24 mouse cellular contexts compared by ENCODE assay signal in the genomic region with DNA sequence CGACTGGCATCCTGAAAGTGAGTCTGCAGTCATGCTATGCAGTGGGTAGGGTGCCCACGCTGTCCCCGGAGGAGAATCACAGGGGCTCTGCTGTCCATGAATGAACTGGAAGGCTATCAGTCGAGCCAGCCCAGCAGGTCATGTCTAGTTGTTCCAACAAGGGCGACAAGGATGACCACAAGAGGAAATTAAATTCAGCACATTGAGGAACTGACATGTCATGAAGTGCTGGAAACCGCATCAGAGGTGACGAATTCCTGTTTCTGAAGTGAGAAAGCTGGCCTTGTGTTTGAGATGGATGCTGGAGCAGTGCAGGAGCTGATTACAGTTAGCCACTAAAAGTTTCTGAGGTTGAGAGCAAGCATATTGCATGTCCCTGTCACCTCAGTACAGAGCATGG. TPM values are rescaled to one million over a fixed set of nuclear protein-coding genes. Genes with fewer than 3 reads are reported as not detected.
DNase-seq lines count a peak whose midpoint lies in the region; ATAC-seq and TF ChIP-seq lines count a peak whose summit lies in the region.
"Had no signal": no experiment of that assay in that cellular context is flagged by ENCODE, and none has a peak within 500 bp of the region (broad histone marks: within the 10 kb centered on the region; RNA-seq: fewer than 3 reads in every experiment).

No protein-coding gene starts in this region.

- H3K27me3 ChIP-seq in splenic B cell, adult 2 months (ENCODE audit: control insufficient read depth, insufficient read depth, low read length, poor library complexity, severe bottlenecking), result no peaks in the 10 kb centered on the region
- H3K27me3 ChIP-seq: embryonic facial prominence, embryonic 15.5 days; heart, embryonic 12.5 days; neural tube, embryonic 15.5 days had no signal

- TF ChIP-seq POLR2A in lung, adult 2 months (IDR thresholded peaks at IDR 0.05; ENCODE audit: borderline replicate concordance, extremely low read depth, low read depth, low read length), result no peak

- H3K36me3 ChIP-seq in splenic B cell, adult 2 months (ENCODE audit: control insufficient read depth, insufficient read depth, low read length, poor library complexity, severe bottlenecking), result no peaks in the 10 kb centered on the region
- H3K36me3 ChIP-seq: embryonic facial prominence, embryonic 15.5 days; heart, embryonic 12.5 days; neural tube, embryonic 15.5 days had no signal

- DNase-seq in lung, postnatal 25 days (ENCODE audit: low spot score), result peak; percentile 17
- DNase-seq in lung, adult 2 months, result no peak
- DNase-seq in lung, postnatal 4 days, result peak; percentile 8 to 14
- peak; percentile 17 for DNase-seq in splenic B cell, adult 2 months (ENCODE audit: low read depth, low spot score)
- no peak for DNase-seq in thymus, postnatal 4 days
- DNase-seq in thymus, postnatal 14 days, result no peak
- DNase-seq: adrenal gland, adult 2 months; cerebellum, adult 11-12 months; cerebellum, postnatal 25 days; forebrain, postnatal 0 days; heart, postnatal 14 days; kidney, adult 8-10 months; kidney, postnatal 25 days; layer of hippocampus, adult 9-11 months; midbrain, embryonic 14.5 days; thymus, adult 2 months had no signal

- no peaks in the 10 kb centered on the region for H3K4me1 ChIP-seq in lung, adult 2 months (ENCODE audit: control insufficient read depth, insufficient read depth, low read length)
- H3K4me1 ChIP-seq: embryonic facial prominence, embryonic 15.5 days; heart, embryonic 12.5 days; neural tube, embryonic 15.5 days had no signal

- no peak for TF ChIP-seq CTCF in lung, adult 2 months (IDR thresholded peaks at IDR 0.05; ENCODE audit: insufficient read depth, low read length)

- H3K4me3 ChIP-seq in lung, adult 2 months (replicated peaks; ENCODE audit: extremely low read depth, low read depth, low read length), result no peak overlapping the region
- H3K4me3 ChIP-seq: embryonic facial prominence, embryonic 15.5 days; heart, embryonic 12.5 days; neural tube, embryonic 15.5 days had no signal

- WGBS in lung, adult 2 months, result 66% methylated on average over 7 of the region's 7 CpGs

- ATAC-seq in common myeloid progenitor, adult 5-6 weeks (replicated peaks; ENCODE audit: low read depth, poor library complexity, severe bottlenecking), result peak; percentile 83
- ATAC-seq: forebrain, postnatal 0 days had no signal

RNA-seq across cellular contexts. Expression of a gene that starts 1.9 kb away (rescaled TPM):
- 0.68 and 1.2 TPM in 2 replicates for polyA plus RNA-seq in lung, adult 2 months (2012; rRNA removed)
- 1.4 and 2.9 TPM in 2 replicates for total RNA-seq in common myeloid progenitor, adult 5-6 weeks (2017)
- total RNA-seq: gastrocnemius, adult 18-20 months had no signal
- polyA plus RNA-seq: adrenal gland, adult 2 months; embryonic facial prominence, embryonic 15.5 days; hindbrain, embryonic 14.5 days; midbrain, embryonic 14.5 days; neural tube, embryonic 15.5 days had no signal

RNA-seq across cellular contexts. Expression of a gene that starts 16.9 kb away (rescaled TPM):
- polyA plus RNA-seq in lung, adult 2 months (2012; rRNA removed), result 0.74 and 1.3 TPM in 2 replicates
- 2.9 and 4.5 TPM in 2 replicates for total RNA-seq in common myeloid progenitor, adult 5-6 weeks (2017)
- total RNA-seq: forebrain, postnatal 0 days; gastrocnemius, adult 18-20 months; heart, postnatal 14 days had no signal
- polyA plus RNA-seq: adrenal gland, adult 2 months; embryonic facial prominence, embryonic 15.5 days; forebrain, postnatal 0 days; gonadal fat pad, adult 2 months; heart, embryonic 12.5 days; hindbrain, embryonic 14.5 days; limb, embryonic 11.5 days; midbrain, embryonic 14.5 days; neural tube, embryonic 15.5 days had no signal

RNA-seq across cellular contexts. Expression of a gene that starts 33.4 kb away (rescaled TPM):
- polyA plus RNA-seq in lung, adult 2 months (2012; rRNA removed), result 8.0 and 11.7 TPM in 2 replicates
- total RNA-seq in common myeloid progenitor, adult 5-6 weeks (2017), result 0.58 TPM in 1 of 2 replicates, not detected in the other
- total RNA-seq: forebrain, postnatal 0 days; gastrocnemius, adult 18-20 months had no signal
- polyA plus RNA-seq: forebrain, postnatal 0 days; midbrain, embryonic 14.5 days; neural tube, embryonic 15.5 days had no signal

Comparison
In these comparisons a context has a peak if more than half of its experiments do, and no peak if none do; other contexts are left out.
1. DNase-seq: peak in lung, postnatal 25 days (single experiment), lung, postnatal 4 days (2 of 2) and splenic B cell, adult 2 months (single experiment); none in lung, adult 2 months (single experiment), thymus, postnatal 4 days (single experiment) and thymus, postnatal 14 days (single experiment).